Mouse (Mus musculus) liver, embryonic 11.5 days (tissue): Measurements from ENCODE around the gene Cacul1. TPM values are rescaled to one million over a fixed set of nuclear protein-coding genes. Genes with fewer than 3 reads are reported as not detected.

Experiments used
- ATAC-seq: fragments of 200-750 bp; cut with Nextera tagmentation; replicated peaks from 2 replicates; pipeline ENCODE4 v1.8.0; 2017; ENCODE audit warnings: moderate number of reproducible peaks, mild to moderate bottlenecking, moderate TSS enrichment, moderate library complexity; ENCODE audit not compliant: low FRiP score
- DNase-seq: peaks from one replicate; pipeline ENCODE4 v3.0.0-alpha.2; 2017; ENCODE audit warnings: low spot score
- H3K27ac ChIP-seq: fragments of 300-500 bp; sonication (generic); 2 replicates; pipeline ENCODE4 v1.5.1; 2014; ENCODE audit warnings: mild to moderate bottlenecking, low read depth, low read length, control low read depth
- H3K27me3 ChIP-seq: fragments of 300-500 bp; sonication (generic); replicated peaks from 2 replicates; pipeline ENCODE4 v1.6.1; 2014; ENCODE audit warnings: low read length, mixed read lengths; ENCODE audit not compliant: control insufficient read depth, insufficient read depth
- H3K36me3 ChIP-seq: fragments of 300-500 bp; sonication (generic); 2 replicates; pipeline ENCODE4 v1.6.1; 2014; ENCODE audit warnings: mild to moderate bottlenecking, low read length, moderate library complexity, mixed read lengths; ENCODE audit not compliant: control insufficient read depth, insufficient read depth
- H3K4me1 ChIP-seq: fragments of 300-500 bp; sonication (generic); replicated peaks from 2 replicates; pipeline ENCODE4 v1.6.1; 2014; ENCODE audit warnings: low read length, mixed read lengths; ENCODE audit not compliant: control insufficient read depth, insufficient read depth
- H3K4me2 ChIP-seq: fragments of 300-500 bp; sonication (generic); 2 replicates; pipeline ENCODE4 v1.6.1; 2014; ENCODE audit warnings: mild to moderate bottlenecking, control low read depth, moderate library complexity
- H3K4me3 ChIP-seq: fragments of 300-500 bp; sonication (generic); 2 replicates; pipeline ENCODE4 v1.5.1; 2014; ENCODE audit warnings: low read depth, low read length, control low read depth
- H3K9ac ChIP-seq: fragments of 300-500 bp; sonication (generic); 2 replicates; pipeline ENCODE4 v1.6.1; 2014; ENCODE audit warnings: low read depth, low read length, control low read depth
- H3K9me3 ChIP-seq: fragments of 300-500 bp; sonication (generic); 2 replicates; pipeline ENCODE4 v1.6.1; 2016; ENCODE audit warnings: low read length, inconsistent platforms, mixed read lengths; ENCODE audit not compliant: control insufficient read depth
- WGBS: fragments of 180-500 bp; shearing (Covaris S2); extraction: QIAGEN DNeasy Blood & Tissue Kit; methylation state at CpG from one replicate; pipeline ENCODE4 v1.1.7; 2014; 5-methylcytosine and 5-hydroxymethylcytosine counted together
- microRNA-seq: library from miRNA; unstranded; fragments of <30 nt; microRNA quantifications from one replicate; pipeline ENCODE4, GENCODE M21; 2017; ENCODE audit warnings: borderline number of aligned reads
- polyA plus RNA-seq: library from polyadenylated mRNA; unstranded; fragments of >200 nt; fragmentation: Nextera tagmentation; extraction: Ambion mirVana; gene quantifications from 2 replicates; pipeline ENCODE4 v1.2.1, GENCODE M21; 2014

Cacul1 gene
- polyA plus RNA-seq, 1 experiment from 2014 or later, result 22.1 TPM

- no peak overlapping the region for H3K27ac ChIP-seq
- H3K4me2 ChIP-seq, result no peak overlapping the region
- H3K9me3 ChIP-seq, result no peaks in the 10 kb centered on the region
- no peak overlapping the region for H3K9ac ChIP-seq
- no peaks in the 10 kb centered on the region for H3K36me3 ChIP-seq
- H3K27me3 ChIP-seq, result no peaks in the 10 kb centered on the region
- ATAC-seq (no peak), DNase-seq (no peak)
- WGBS, result 44% methylated on average over 1 of the region's 1 CpGs
- H3K4me1 ChIP-seq, result no peaks in the 10 kb centered on the region
- H3K4me3 ChIP-seq, result no peak overlapping the region
Measured at GRCm38 (mm10) chr19:60478859-60479258, 102.0 kb downstream of the Cacul1 start.

GRCm38 (mm10) chr19:60477788-60478187, 103.0 kb downstream of the Cacul1 start:
- no peaks in the 10 kb centered on the region for H3K27me3 ChIP-seq
- H3K27ac ChIP-seq, result no peak overlapping the region
- ATAC-seq (no peak), DNase-seq (no peak)
- H3K36me3 ChIP-seq, result no peaks in the 10 kb centered on the region
- H3K9me3 ChIP-seq, result no peaks in the 10 kb centered on the region
- no peaks in the 10 kb centered on the region for H3K4me1 ChIP-seq
- no peak overlapping the region for H3K4me3 ChIP-seq
- no peak overlapping the region for H3K9ac ChIP-seq
- no peak overlapping the region for H3K4me2 ChIP-seq
- WGBS, result 41% methylated on average over 2 of the region's 2 CpGs

Small RNA genes within 50 kb of the gene (microRNA-seq; reads per million reads assigned to microRNA genes)
- gene Gm25238, result not detected

Other genes with a start within 250 kb of the Cacul1 start
- gene Prlhr, start 112.7 kb downstream of the Cacul1 start, polyA plus RNA-seq, result not detected in 2 replicates
- gene Nanos1, start 175.0 kb upstream of the Cacul1 start, polyA plus RNA-seq, result 1.2 and 1.4 TPM in 2 replicates
- gene Eif3a, start 209.6 kb upstream of the Cacul1 start, polyA plus RNA-seq, result 199 and 208 TPM in 2 replicates
- gene Fam45a, start 230.6 kb upstream of the Cacul1 start, polyA plus RNA-seq, result 34.1 and 36.0 TPM in 2 replicates